Mouse (Mus musculus): ENCODE results near the gene Foxs1.

The Foxs1 gene

GRCm38 (mm10) chr2:152928219-152928987 is 4.6 kb downstream of the Foxs1 start:
- DNase-seq (ENCODE audit: low spot score in 2 of 2) = no peak

GRCm38 (mm10) chr2:152927371-152927770 is 5.6 kb downstream of the Foxs1 start:
- DNase-seq (ENCODE audit: low spot score in 2 of 2) = no peak

GRCm38 (mm10) chr2:152926896-152927295 is 6.1 kb downstream of the Foxs1 start:
- DNase-seq (ENCODE audit: low spot score in 2 of 2) = no peak

GRCm38 (mm10) chr2:152925189-152925872 is 7.7 kb downstream of the Foxs1 start:
- peak in 1 of 2 experiments; percentile 20 for DNase-seq (ENCODE audit: low spot score in 2 of 2)

- DNase-seq (ENCODE audit: low spot score in 2 of 2) = no peak
Observed at GRCm38 (mm10) chr2:152924543-152924942, 8.5 kb downstream of the Foxs1 start.

GRCm38 (mm10) chr2:152924128-152924527 is 8.9 kb downstream of the Foxs1 start:
- DNase-seq (ENCODE audit: low spot score in 2 of 2) = no peak

GRCm38 (mm10) chr2:152923621-152924020 is 9.4 kb downstream of the Foxs1 start:
- no peak for DNase-seq (ENCODE audit: low spot score in 2 of 2)

- no peak for DNase-seq (ENCODE audit: low spot score in 2 of 2)
Observed at GRCm38 (mm10) chr2:152922376-152922775, 10.6 kb downstream of the Foxs1 start.

GRCm38 (mm10) chr2:152917671-152918070 is 15.3 kb downstream of the Foxs1 start:
- no peak for DNase-seq (ENCODE audit: low spot score in 2 of 2)

- no peak for DNase-seq (ENCODE audit: low spot score in 2 of 2)
Observed at GRCm38 (mm10) chr2:152916111-152916510, 16.9 kb downstream of the Foxs1 start.

- DNase-seq (ENCODE audit: low spot score in 2 of 2) = no peak
Observed at GRCm38 (mm10) chr2:152915453-152915852, 17.6 kb downstream of the Foxs1 start.

GRCm38 (mm10) chr2:152914310-152915120 is 18.5 kb downstream of the Foxs1 start:
- DNase-seq (ENCODE audit: low spot score in 2 of 2) = peak; percentile 75 to 80

GRCm38 (mm10) chr2:152913471-152913870 is 19.5 kb downstream of the Foxs1 start:
- DNase-seq (ENCODE audit: low spot score in 2 of 2) = no peak

- no peak for DNase-seq (ENCODE audit: low spot score in 2 of 2)
Observed at GRCm38 (mm10) chr2:152911432-152911831, 21.6 kb downstream of the Foxs1 start.

GRCm38 (mm10) chr2:152911031-152911430 is 22.0 kb downstream of the Foxs1 start, which contains the start of gene Mylk2:
Gene Mylk2, plus strand, starts transcription at chr2:152911352.
- no peak for DNase-seq (ENCODE audit: low spot score in 2 of 2)

GRCm38 (mm10) chr2:152909848-152910247 is 23.2 kb downstream of the Foxs1 start:
- DNase-seq (ENCODE audit: low spot score in 2 of 2) = no peak

- DNase-seq (ENCODE audit: low spot score in 2 of 2) = no peak
Observed at GRCm38 (mm10) chr2:152907114-152907943, 25.7 kb downstream of the Foxs1 start.

- DNase-seq (ENCODE audit: low spot score in 2 of 2) = no peak
Observed at GRCm38 (mm10) chr2:152906274-152907037, 26.6 kb downstream of the Foxs1 start.

GRCm38 (mm10) chr2:152905036-152905829 is 27.8 kb downstream of the Foxs1 start:
- no peak for DNase-seq (ENCODE audit: low spot score in 2 of 2)

All from urinary bladder, adult 18-20 months (tissue).